Mouse (Mus musculus) liver, embryonic 14.5 days (tissue): ENCODE results near the gene Gm2016. TPM values are rescaled to one million over a fixed set of nuclear protein-coding genes. Genes with fewer than 3 reads are reported as not detected.
"Not testable (repeated sequence)": the region's sequence is repeated elsewhere in the genome, so short reads cannot be mapped to it uniquely, and the experiment has no call there.

Experiments
- ATAC-seq: fragments of 200-750 bp; cut with Nextera tagmentation; 2 replicates; pipeline ENCODE4 v1.8.0; 2017; ENCODE audit warnings: moderate number of reproducible peaks, mild to moderate bottlenecking, moderate library complexity; ENCODE audit not compliant: insufficient read depth
- DNase-seq, 3 experiments: peaks; one replicate each; pipeline ENCODE4 v3.0.0-alpha.2; 2012 to 2013; ENCODE audit warnings: low read depth in 3 of 3, low spot score in 3 of 3
- H3K27ac ChIP-seq: fragments of 300-500 bp; sonication (generic); 2 replicates; pipeline ENCODE4 v1.5.1; 2014; ENCODE audit warnings: moderate library complexity, mild to moderate bottlenecking, control low read depth, inconsistent platforms
- H3K27me3 ChIP-seq: fragments of 300-500 bp; sonication (generic); 2 replicates; pipeline ENCODE4 v1.6.1; 2014; ENCODE audit warnings: mild to moderate bottlenecking, low read length, moderate library complexity; ENCODE audit not compliant: control insufficient read depth, insufficient read depth
- H3K36me3 ChIP-seq: fragments of 300-500 bp; sonication (generic); replicated peaks from 2 replicates; pipeline ENCODE4 v1.6.1; 2014; ENCODE audit warnings: low read depth; ENCODE audit not compliant: control insufficient read depth, insufficient read depth
- H3K4me1 ChIP-seq, 2 experiments: fragments of 200-500 bp in 1 of 2; fragments of 300-500 bp in 1 of 2; sonication (generic) in 1 of 2; replicated peaks; 2 replicates each; pipeline ENCODE4 v1.6.1; 2012 to 2014; ENCODE audit warnings: antibody characterized with exemption in 1 of 2, inconsistent platforms in 1 of 2, low read length in 1 of 2; ENCODE audit not compliant: control insufficient read depth in 2 of 2, insufficient read depth in 2 of 2
- H3K4me2 ChIP-seq: fragments of 300-500 bp; sonication (generic); 2 replicates; pipeline ENCODE4 v1.6.1; 2014; ENCODE audit warnings: low read depth, mild to moderate bottlenecking, control low read depth, moderate library complexity
- H3K4me3 ChIP-seq, 2 experiments: fragments of 200-500 bp in 1 of 2; fragments of 300-500 bp in 1 of 2; sonication (generic) in 1 of 2; 2 replicates each; pipeline ENCODE4 v1.5.1; 2012 to 2014; ENCODE audit warnings: low read depth in 2 of 2, low read length in 2 of 2, mild to moderate bottlenecking in 2 of 2, control low read depth in 1 of 2, inconsistent platforms in 1 of 2, moderate library complexity in 1 of 2; ENCODE audit not compliant: insufficient read depth in 1 of 2
- H3K9ac ChIP-seq: fragments of 300-500 bp; sonication (generic); replicated peaks from 2 replicates; pipeline ENCODE4 v1.6.1; 2014; ENCODE audit warnings: mild to moderate bottlenecking, control low read depth, moderate library complexity
- H3K9me3 ChIP-seq: fragments of 300-500 bp; sonication (generic); 2 replicates; pipeline ENCODE4 v1.6.1; 2016; ENCODE audit warnings: low read length, mixed read lengths; ENCODE audit not compliant: control insufficient read depth
- WGBS: fragments of 180-500 bp; shearing (Covaris S2); extraction: QIAGEN DNeasy Blood & Tissue Kit; methylation state at CpG from one replicate; pipeline ENCODE4 v1.1.7; 2014; ENCODE audit not compliant: insufficient replicate concordance; 5-methylcytosine and 5-hydroxymethylcytosine counted together
- polyA plus RNA-seq, 2 experiments: library from polyadenylated mRNA; depleted of rRNA in 1 of 2; stranded (reverse) in 1 of 2; unstranded in 1 of 2; fragments of >200 nt; fragmentation: Nextera tagmentation in 1 of 2; extraction: Ambion mirVana in 1 of 2; gene quantifications; 2 replicates each; pipeline versions ENCODE4 v1.2.1 to v1.2.3; 2012 to 2014

Gene Gm2016
- polyA plus RNA-seq (2012; rRNA removed), result not detected in 2 replicates
- polyA plus RNA-seq (2014; fragmentation: Nextera tagmentation; extraction: Ambion mirVana), result not detected in 2 replicates

DNA sequence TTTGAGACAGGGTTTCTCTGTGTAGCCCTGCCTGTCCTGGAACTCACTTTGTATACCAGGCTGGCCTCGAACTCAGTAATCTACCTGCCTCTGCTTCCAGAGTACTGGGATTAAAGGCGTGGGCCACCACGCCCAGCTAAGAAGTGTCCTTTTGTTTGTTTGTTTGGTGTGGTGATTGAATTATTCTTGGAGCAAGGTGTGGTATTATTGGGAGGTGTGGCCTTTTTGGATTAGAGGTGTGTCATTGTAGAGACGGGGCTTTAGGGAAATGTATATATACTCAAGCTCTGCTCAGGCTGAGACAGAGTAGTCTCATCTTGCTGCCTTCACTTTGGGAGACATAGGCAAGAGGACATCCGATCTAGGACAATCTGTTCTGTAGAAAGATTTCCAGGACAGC, at the start of gene Gm2016:
Gene Gm2016 (plus strand): TSS at position 301 of the 400 bp plus-strand sequence.
- not testable (repeated sequence) for H3K9ac ChIP-seq, H3K27me3 ChIP-seq, H3K4me3 ChIP-seq, H3K36me3 ChIP-seq, H3K9me3 ChIP-seq, DNase-seq, H3K4me1 ChIP-seq, ATAC-seq, H3K4me2 ChIP-seq, H3K27ac ChIP-seq
- WGBS, result 56% methylated on average over 5 of the region's 5 CpGs

DNA sequence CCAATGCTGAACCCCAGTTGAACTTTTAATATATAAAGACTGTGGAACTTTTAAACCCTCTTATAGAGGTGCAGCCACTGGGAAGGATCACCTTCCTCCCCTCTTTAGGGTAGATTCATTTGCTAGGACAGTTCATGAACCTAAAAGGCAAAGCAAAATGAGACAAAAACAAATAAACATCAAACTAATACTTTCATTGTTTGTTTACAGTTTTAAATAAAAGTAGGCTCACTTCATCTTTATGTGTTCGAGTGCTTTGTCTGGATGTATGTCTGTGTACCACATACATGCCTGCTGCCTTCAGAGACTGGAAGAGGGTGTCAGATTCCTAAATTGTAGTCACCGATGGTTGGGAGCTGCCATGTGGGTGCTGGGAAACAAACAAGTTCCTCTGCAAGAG, 31.6 kb upstream of the Gm2016 start, which contains the start of gene Gm2001:
Gene Gm2001 (minus strand): TSS at position 101 of the 400 bp plus-strand sequence.
- not testable (repeated sequence) for H3K36me3 ChIP-seq, H3K27ac ChIP-seq, H3K4me2 ChIP-seq, ATAC-seq, H3K4me3 ChIP-seq, H3K4me1 ChIP-seq, DNase-seq, H3K9me3 ChIP-seq, H3K27me3 ChIP-seq, H3K9ac ChIP-seq
- WGBS, result 50% methylated on average over 1 of the region's 2 CpGs

DNA sequence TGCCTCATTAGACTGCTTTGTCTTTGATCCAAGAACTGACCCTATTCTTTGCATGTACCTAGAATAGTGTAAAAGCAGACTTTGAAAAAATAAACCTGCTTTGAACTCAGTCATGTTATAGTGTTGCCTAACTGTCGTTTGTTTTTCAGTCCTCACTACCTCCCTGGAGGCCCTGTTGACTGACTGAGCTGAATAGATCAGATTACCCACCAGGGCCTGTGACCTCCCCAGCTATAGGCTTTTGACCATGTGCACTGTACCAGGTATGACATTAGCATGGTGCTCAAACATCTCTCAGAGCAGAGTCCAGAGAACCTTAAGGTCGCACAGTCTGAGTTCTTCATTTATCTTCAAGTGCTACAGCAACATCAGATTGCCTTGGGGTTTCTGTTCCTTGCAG, 23.2 kb upstream of the Gm2016 start:
- not testable (repeated sequence) for H3K4me2 ChIP-seq

DNA sequence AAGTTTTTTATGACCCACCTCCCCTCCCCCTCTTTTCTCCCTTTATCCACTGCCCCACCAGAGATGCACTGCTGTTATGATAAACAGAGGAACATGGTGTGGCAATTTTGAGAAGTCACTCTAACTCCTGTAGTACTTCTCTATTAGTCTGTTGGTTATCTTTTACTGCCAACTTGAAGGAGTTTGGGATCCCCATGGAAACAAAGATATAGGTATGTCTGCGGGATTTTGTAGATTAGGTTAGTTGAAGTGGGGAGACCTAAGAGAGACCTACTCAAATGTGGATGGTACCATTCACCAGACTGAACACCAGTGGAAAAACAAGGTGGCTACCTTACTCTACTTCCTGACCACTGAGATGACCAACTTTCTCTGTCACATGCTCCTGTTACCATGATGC, 17.8 kb upstream of the Gm2016 start:
- ATAC-seq, H3K4me3 ChIP-seq, H3K4me1 ChIP-seq, H3K9ac ChIP-seq, H3K27me3 ChIP-seq, H3K4me2 ChIP-seq, H3K9me3 ChIP-seq, DNase-seq, H3K36me3 ChIP-seq, H3K27ac ChIP-seq: not testable (repeated sequence)
- WGBS, result 28% methylated on average over 1 of the region's 1 CpGs

More for the DNA sequence above, 23.2 kb upstream of the Gm2016 start:
- H3K36me3 ChIP-seq, H3K27me3 ChIP-seq, H3K4me3 ChIP-seq, H3K27ac ChIP-seq, H3K9ac ChIP-seq, DNase-seq, H3K4me1 ChIP-seq, H3K9me3 ChIP-seq: not testable (repeated sequence)
- WGBS, result no CpG with 5 or more reads among the region's 2 CpGs
- peak; percentile 50; the same call in 1 of the 2 replicates for ATAC-seq

DNA sequence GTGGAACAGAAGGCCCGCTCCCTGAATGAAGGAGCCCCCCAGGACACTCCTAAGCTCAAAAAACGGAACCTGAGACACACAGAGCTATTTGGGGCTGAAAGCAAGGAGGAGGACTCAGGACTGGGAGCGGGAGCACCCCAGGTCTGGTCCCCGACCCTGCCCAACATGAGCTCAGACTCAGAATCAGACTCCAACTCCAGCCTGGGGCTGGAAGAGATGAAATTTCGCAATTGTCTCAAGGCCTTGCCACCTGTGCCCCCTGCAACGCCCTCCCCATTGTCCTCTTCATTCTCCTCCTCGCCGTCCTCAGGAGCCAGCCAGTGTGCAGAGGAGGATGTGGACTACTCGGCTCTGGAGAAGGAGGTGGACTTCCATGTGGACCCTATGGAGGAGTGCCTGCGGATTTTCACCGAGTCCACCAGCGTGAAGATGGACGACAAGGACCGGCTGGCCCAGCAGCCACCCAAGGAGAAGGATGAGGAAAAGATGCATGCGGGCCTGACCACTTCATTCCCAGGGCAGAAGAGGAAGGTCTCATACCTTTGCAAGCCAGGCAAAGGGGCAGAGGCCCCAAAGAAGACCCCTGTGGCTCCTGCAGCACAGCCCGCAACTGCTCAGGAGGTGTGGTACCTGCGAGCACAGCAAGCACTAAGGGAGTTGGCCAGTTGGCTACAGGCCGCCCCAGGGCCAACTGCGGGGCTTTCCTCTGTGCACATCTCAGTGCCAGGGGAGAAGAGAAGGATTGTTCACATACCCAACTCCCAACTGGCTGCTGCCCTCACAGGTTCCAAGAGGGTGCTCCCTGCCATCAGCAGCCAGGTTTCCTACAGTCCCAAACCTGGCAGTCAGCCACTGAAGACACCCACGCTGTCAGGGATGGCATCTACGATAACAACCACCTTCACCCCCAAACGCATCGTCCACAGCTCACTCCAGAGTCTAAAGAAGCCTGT, 11.9 kb upstream of the Gm2016 start:
- not testable (repeated sequence) for H3K36me3 ChIP-seq, H3K4me3 ChIP-seq, H3K27me3 ChIP-seq, H3K9ac ChIP-seq, H3K27ac ChIP-seq, H3K4me2 ChIP-seq, DNase-seq, H3K4me1 ChIP-seq, H3K9me3 ChIP-seq
- 65% methylated on average over 23 of the region's 23 CpGs for WGBS
- ATAC-seq, result 0 out of 2 replicates have a peak, but pooled peaks have one; percentile 8

DNA sequence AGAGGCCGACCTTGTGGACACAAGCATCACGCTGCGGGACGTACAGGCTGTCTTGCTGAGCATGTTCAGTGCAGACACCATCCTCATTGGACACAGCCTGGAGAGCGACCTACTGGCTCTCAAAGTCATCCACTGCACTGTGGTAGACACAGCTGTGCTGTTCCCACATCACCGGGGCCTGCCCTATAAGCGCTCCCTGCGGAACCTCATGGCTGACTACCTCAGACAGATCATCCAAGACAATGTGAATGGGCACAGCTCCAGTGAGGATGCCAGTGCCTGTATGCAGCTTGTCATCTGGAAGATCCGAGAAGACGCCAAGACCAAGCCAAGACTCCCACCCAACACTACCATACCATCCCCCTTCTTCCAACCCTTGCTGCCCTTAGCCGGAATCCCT, 10.2 kb upstream of the Gm2016 start:
- not testable (repeated sequence) for DNase-seq, H3K4me2 ChIP-seq, H3K27ac ChIP-seq, H3K9ac ChIP-seq, H3K9me3 ChIP-seq, H3K4me1 ChIP-seq, H3K27me3 ChIP-seq, ATAC-seq, H3K36me3 ChIP-seq, H3K4me3 ChIP-seq
- 76% methylated on average over 8 of the region's 11 CpGs for WGBS

DNA sequence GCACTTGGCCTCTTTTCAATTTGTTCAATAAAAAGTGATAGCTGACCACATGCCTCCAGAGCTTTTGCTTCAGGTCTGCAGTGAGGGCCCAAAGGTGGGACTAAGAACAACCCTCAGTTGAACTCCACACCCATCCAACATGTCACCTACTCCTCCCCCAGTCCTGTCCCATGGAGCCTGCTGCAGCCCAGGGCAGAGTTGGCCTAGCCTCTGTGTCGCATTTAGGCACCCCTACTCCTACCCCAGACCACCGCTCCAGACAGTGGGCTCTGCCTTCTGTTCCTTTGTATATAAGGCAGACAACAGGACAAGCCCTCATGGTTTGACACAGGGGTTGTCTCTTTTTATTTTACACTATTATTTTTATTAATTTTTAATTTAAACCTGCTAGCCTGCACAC, 9.8 kb upstream of the Gm2016 start:
- not testable (repeated sequence) for H3K36me3 ChIP-seq, H3K4me1 ChIP-seq, H3K9ac ChIP-seq, ATAC-seq, H3K4me3 ChIP-seq, H3K27ac ChIP-seq, H3K4me2 ChIP-seq, H3K27me3 ChIP-seq, DNase-seq, H3K9me3 ChIP-seq
- WGBS, result 43% methylated on average over 2 of the region's 2 CpGs

DNA sequence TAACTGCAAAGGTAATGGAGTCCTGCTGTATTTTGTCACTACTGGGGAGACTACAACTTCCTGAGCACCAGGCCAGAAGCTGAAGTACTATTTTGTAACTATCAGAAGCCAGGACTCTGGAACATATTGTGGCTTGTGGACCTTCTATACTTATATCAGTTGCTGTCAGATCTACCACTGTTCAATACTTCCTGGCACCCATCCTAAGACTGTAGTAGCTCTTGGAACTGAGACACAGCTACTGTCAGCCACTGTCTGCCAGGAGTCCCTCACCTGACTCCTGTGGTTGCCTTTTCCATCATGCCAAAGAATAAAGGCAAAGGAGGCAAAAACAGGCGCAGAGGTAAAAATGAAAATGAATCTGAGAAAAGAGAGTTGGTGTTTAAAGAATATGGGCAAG, 21.2 kb downstream of the Gm2016 start, which contains the start of gene Gm2022:
Gene Gm2022 (plus strand): TSS at position 301 of the 400 bp plus-strand sequence.
- H3K4me2 ChIP-seq, H3K9me3 ChIP-seq, ATAC-seq, DNase-seq, H3K4me3 ChIP-seq, H3K9ac ChIP-seq, H3K27me3 ChIP-seq, H3K4me1 ChIP-seq, H3K27ac ChIP-seq, H3K36me3 ChIP-seq: not testable (repeated sequence)
- WGBS, result 50% methylated on average over 1 of the region's 1 CpGs
